Mouse (Mus musculus) heart, embryonic 12.5 days (tissue): ENCODE data around the gene Itm2b. TPM values are rescaled to one million over a fixed set of nuclear protein-coding genes. Genes with fewer than 3 reads are reported as not detected.
A peak's percentile ranks its signal among the peaks of the same experiment; 100 is the strongest.

ENCODE experiments used
- ATAC-seq: fragments of 200-750 bp; cut with Nextera tagmentation; 2 replicates; pipeline ENCODE4 v1.8.0; 2017; ENCODE audit warnings: moderate TSS enrichment, moderate library complexity; ENCODE audit not compliant: insufficient number of reproducible peaks, low FRiP score
- H3K27ac ChIP-seq: fragments of 300-500 bp; sonication (generic); 2 replicates; pipeline ENCODE4 v1.5.1; 2016; ENCODE audit warnings: mild to moderate bottlenecking, moderate library complexity; ENCODE audit not compliant: poor library complexity, severe bottlenecking
- H3K27me3 ChIP-seq: fragments of 300-500 bp; sonication (generic); replicated peaks from 2 replicates; pipeline ENCODE4 v1.6.1; 2016; ENCODE audit warnings: mild to moderate bottlenecking, moderate library complexity
- H3K36me3 ChIP-seq: fragments of 300-500 bp; sonication (generic); 2 replicates; pipeline ENCODE4 v1.6.1; 2016; ENCODE audit warnings: mild to moderate bottlenecking, moderate library complexity
- H3K4me1 ChIP-seq: fragments of 300-500 bp; sonication (generic); replicated peaks from 2 replicates; pipeline ENCODE4 v1.6.1; 2016; ENCODE audit warnings: mild to moderate bottlenecking
- H3K4me2 ChIP-seq: fragments of 300-500 bp; sonication (generic); 2 replicates; pipeline ENCODE4 v1.6.1; 2016; ENCODE audit warnings: mild to moderate bottlenecking, moderate library complexity
- H3K4me3 ChIP-seq: fragments of 300-500 bp; sonication (generic); 2 replicates; pipeline ENCODE4 v1.5.1; 2016; ENCODE audit warnings: mild to moderate bottlenecking
- H3K9ac ChIP-seq: fragments of 300-500 bp; sonication (generic); 2 replicates; pipeline ENCODE4 v1.6.1; 2016; ENCODE audit warnings: mild to moderate bottlenecking, moderate library complexity
- H3K9me3 ChIP-seq: fragments of 300-500 bp; sonication (generic); replicated peaks from 2 replicates; pipeline ENCODE4 v1.6.1; 2016; ENCODE audit warnings: mild to moderate bottlenecking, moderate library complexity
- WGBS: fragments of 180-500 bp; shearing (Covaris S2); methylation state at CpG from one replicate; pipeline ENCODE4 v1.1.7; 2016; 5-methylcytosine and 5-hydroxymethylcytosine counted together
- polyA plus RNA-seq: library from polyadenylated mRNA; unstranded; fragments of >200 nt; fragmentation: Nextera tagmentation; extraction: Ambion mirVana; gene quantifications from 2 replicates; pipeline ENCODE4 v1.2.1, GENCODE M21; 2016

Gene Itm2b
- polyA plus RNA-seq, 1 experiment from 2014 or later = 642 TPM

DNA sequence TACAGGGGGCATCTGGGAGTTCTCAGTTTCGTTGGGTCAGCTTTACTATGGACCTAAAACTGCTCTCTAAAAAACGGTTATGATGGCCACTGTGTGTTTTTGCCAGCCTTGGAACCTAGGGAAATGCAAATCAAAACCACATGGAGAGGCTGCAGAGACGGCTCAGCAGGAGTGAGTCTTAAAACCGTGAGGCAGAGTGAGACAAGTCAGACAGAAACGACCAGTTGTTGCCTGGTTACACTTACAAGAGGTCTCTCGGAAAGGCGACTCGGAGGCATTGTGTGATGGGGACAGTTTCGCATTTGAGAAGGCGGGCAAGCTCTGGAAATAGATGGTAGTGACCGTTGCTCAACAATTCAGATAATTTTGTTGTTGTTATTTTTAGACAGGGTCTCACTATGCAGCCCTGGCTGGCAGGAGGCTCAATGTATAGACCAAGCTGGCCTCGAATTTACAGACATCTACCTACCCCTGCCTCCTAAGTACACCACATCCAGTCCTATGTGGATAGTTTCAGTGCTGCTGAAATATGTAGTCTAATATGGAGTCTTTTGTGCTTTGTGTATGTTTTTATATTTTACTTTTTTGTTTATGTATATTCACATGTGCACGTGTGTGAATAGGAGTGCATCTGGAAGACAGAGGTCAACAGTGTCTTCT is 30.4 kb upstream of the Itm2b start:
- Histone ChIP-seq H3K36me3 (no peaks in the 10 kb centered on the region), H3K27ac (no peak overlapping the region; the same call in 1 of the 2 replicates), H3K4me3 (peak overlapping the region; percentile 10; the same call in 1 of the 2 replicates), H3K4me1 (peaks cover 6% of the 10 kb centered on the region; the same call in 1 of the 2 replicates), H3K27me3 (no peaks in the 10 kb centered on the region), H3K9ac (peak overlapping the region; percentile 16; the same call in 1 of the 2 replicates), H3K9me3 (no peaks in the 10 kb centered on the region), H3K4me2 (peak overlapping the region; percentile 57)
- WGBS = 25% methylated on average over 13 of the region's 13 CpGs
- no peak for ATAC-seq

DNA sequence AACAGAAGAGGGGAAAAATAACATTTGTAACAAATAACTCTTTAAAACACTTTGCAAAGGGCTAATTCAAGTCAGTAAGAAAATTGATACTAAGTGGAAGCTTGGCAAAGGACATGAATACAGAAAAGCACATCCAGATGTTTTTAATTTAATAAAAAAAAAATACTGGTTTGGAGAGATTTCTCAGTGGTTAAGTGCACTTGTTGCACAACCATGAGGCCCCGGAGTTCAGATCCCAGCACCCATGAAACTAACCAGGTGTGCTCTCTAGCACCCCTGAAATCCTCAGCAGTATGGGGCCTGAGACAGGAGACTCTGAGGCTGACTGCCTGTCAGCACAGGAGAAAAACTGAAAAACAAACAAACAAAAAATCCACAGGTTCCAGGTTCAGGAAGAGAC is 26.6 kb upstream of the Itm2b start:
- H3K9ac ChIP-seq = no peak overlapping the region
- no peak overlapping the region for H3K27ac ChIP-seq
- 74% methylated on average over 1 of the region's 1 CpGs for WGBS
- peaks cover 6% of the 10 kb centered on the region; the same call in 1 of the 2 replicates for H3K4me1 ChIP-seq
- ATAC-seq = no peak
- no peaks in the 10 kb centered on the region for H3K9me3 ChIP-seq
- no peaks in the 10 kb centered on the region for H3K36me3 ChIP-seq
- H3K27me3 ChIP-seq = no peaks in the 10 kb centered on the region
- no peak overlapping the region for H3K4me2 ChIP-seq
- no peak overlapping the region for H3K4me3 ChIP-seq

DNA sequence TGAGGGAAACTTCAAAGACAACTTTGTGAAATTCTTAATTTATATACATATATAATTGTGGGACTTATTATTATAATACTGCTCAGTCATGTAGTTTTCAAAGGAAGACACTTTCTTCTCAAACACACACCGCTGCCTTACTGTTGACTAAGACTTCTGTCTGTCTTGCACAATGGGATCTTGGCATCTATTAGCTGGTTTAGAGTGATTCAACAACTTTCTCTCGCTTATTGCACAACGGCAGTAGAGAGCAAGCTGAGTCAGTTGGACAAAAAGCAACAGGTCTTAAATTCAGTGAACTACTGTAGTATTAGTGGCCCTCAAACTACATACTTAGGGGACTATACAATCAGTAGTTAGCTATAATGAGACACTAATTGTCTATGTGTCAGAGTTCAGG is 25.0 kb upstream of the Itm2b start:
- H3K4me1 ChIP-seq = no peaks in the 10 kb centered on the region
- H3K27ac ChIP-seq = no peak overlapping the region
- no peak overlapping the region for H3K4me3 ChIP-seq
- no peak for ATAC-seq
- no peak overlapping the region for H3K9ac ChIP-seq
- H3K36me3 ChIP-seq = no peaks in the 10 kb centered on the region
- WGBS = 84% methylated on average over 3 of the region's 3 CpGs
- no peaks in the 10 kb centered on the region for H3K9me3 ChIP-seq
- H3K4me2 ChIP-seq = no peak overlapping the region
- no peaks in the 10 kb centered on the region for H3K27me3 ChIP-seq

DNA sequence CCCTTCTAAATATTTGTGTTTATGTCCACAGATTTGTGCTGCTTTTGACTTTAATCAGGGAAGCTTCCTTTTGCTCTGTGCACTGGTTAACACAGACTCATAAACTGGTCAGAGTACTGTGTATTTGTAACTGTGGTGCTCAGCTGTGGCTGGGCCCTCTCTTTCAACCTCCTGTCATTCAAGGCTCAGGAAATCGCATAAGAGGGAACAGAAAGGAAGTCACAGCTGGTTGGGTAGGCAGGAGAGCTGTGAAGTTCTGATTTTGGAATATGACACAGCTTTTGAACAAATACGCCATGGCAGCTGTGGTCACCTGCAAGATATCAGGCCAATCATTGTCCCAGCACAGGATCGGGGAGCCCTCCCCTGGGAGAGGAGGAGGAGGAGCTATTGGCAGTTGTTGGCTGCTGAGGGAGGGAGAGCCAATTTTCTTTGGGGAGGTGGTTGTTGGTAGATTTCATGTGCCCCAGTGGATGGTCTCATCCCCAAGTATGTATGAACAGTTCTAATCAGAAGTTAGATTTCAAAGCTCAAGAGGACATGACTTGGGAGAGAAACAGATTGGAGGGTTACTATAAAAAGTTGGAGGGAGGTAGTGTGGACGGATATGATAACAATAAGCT is 23.2 kb upstream of the Itm2b start:
- no peaks in the 10 kb centered on the region for H3K4me1 ChIP-seq
- no peak overlapping the region for H3K4me2 ChIP-seq
- H3K4me3 ChIP-seq = no peak overlapping the region
- no peaks in the 10 kb centered on the region for H3K27me3 ChIP-seq
- no peaks in the 10 kb centered on the region for H3K36me3 ChIP-seq
- no peak for ATAC-seq
- no peak overlapping the region for H3K9ac ChIP-seq
- H3K9me3 ChIP-seq = no peaks in the 10 kb centered on the region
- no peak overlapping the region for H3K27ac ChIP-seq
- WGBS = 66% methylated on average over 4 of the region's 4 CpGs

DNA sequence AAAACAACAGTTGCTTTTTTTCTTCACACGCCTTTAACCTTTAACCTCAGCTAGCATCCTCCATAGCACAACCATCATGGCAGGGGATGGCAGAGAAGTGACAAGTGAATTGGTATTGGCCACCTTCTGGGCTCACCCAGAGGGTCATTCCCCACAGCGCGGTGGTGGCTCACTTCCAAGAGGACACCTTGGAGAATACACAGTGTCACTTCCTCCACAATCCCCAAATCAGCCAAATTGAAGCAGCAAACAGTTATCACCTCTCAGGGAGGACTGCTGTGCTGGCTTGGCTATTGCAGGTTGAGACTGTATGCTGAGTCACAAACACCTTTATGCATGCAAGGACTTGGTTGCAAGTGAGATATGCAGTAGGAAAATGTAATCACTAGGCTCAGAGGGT is 18.9 kb upstream of the Itm2b start:
- ATAC-seq = no peak
- H3K36me3 ChIP-seq = no peaks in the 10 kb centered on the region
- no peak overlapping the region for H3K4me3 ChIP-seq
- no peak overlapping the region for H3K9ac ChIP-seq
- H3K9me3 ChIP-seq = no peaks in the 10 kb centered on the region
- H3K27me3 ChIP-seq = no peaks in the 10 kb centered on the region
- WGBS = 41% methylated on average over 3 of the region's 3 CpGs
- peaks cover 21% of the 10 kb centered on the region for H3K4me1 ChIP-seq
- H3K4me2 ChIP-seq = no peak overlapping the region
- no peak overlapping the region for H3K27ac ChIP-seq

DNA sequence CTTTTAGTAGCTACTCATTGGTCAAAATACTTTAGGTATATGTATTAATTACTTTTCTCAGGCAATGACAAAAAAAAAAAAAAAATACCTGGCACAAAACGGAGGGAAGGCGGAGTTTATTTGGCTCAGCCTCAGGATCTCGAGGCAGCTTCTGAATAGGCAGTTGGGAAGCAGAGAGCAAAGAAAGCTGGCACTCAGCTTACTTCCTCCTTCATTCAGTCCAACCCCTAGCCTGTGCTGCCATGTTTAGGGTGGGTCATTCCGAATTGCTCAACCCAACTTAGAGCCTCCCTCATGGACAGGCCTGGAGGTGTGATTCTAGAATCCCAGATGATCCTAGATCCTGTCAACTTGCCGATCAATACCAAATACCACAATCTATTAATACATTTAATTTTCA is 18.3 kb upstream of the Itm2b start:
- 74% methylated on average over 5 of the region's 5 CpGs for WGBS
- no peak overlapping the region for H3K4me2 ChIP-seq
- no peak overlapping the region for H3K9ac ChIP-seq
- H3K27ac ChIP-seq = no peak overlapping the region
- H3K4me1 ChIP-seq = peaks cover 27% of the 10 kb centered on the region
- H3K27me3 ChIP-seq = no peaks in the 10 kb centered on the region
- no peak for ATAC-seq
- no peaks in the 10 kb centered on the region for H3K36me3 ChIP-seq
- no peaks in the 10 kb centered on the region for H3K9me3 ChIP-seq
- no peak overlapping the region for H3K4me3 ChIP-seq

DNA sequence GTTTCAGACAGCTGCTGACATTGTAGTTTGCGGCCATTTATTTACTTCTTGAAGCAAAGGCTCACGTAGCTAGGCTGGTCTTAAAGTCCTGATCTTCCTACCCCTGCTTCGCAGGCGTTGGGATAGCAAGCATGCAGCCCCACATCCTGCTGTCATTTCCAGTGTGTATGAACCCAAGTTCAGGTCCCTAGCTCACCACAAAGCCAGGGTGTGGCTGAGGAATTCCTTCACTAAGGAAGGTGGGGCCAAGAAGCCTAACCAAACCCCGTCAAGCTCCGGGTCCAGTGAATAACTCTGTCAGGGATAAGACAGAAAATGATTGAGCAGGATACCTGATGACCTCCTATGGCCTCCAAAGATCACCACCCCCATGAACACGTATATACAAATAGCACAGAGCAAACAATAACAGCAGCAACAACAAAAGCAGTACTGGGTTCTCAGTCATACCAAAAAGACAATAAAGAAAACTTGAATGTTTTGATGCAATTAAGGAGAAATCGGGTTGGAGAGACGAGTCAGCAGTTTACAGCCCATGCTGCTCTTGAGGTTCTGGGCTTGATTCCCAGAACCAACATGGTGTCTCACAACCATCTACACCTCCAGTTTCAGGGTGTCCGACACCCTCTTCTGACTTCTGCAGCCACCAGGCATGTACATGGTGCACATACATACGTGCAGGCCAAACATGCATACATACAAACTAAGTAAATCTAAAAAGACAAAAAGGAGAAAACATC is 17.4 kb upstream of the Itm2b start:
- ATAC-seq = no peak
- Histone ChIP-seq H3K27me3 (no peaks in the 10 kb centered on the region), H3K27ac (no peak overlapping the region), H3K36me3 (no peaks in the 10 kb centered on the region), H3K9ac (no peak overlapping the region), H3K4me1 (peaks cover 33% of the 10 kb centered on the region), H3K4me3 (no peak overlapping the region), H3K4me2 (no peak overlapping the region), H3K9me3 (no peaks in the 10 kb centered on the region)
- WGBS = 74% methylated on average over 11 of the region's 11 CpGs

DNA sequence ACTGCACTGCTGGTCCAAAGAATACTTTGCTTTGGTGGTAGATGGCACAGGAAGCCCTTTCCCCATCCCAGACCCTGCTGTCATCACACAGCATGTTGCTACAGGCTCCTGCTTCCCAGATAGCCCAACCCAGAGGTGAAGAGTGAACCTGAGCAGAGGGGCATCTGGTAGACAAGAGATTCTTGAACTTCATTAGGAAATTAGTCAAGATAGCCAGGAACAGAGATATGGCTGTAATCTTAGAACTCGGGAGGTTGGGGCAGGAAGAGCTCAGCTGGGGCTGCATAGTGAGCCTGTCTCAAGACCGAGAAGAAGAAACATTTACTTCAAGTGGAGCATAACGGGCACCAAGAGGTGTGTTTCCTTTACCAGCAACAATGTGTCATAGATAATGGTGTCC is 16.3 kb upstream of the Itm2b start:
- Histone ChIP-seq H3K36me3 (no peaks in the 10 kb centered on the region), H3K4me3 (no peak overlapping the region), H3K27ac (no peak overlapping the region), H3K9ac (no peak overlapping the region), H3K27me3 (no peaks in the 10 kb centered on the region), H3K9me3 (no peaks in the 10 kb centered on the region), H3K4me2 (no peak overlapping the region), H3K4me1 (peaks cover 33% of the 10 kb centered on the region)
- 8% methylated on average over 3 of the region's 3 CpGs for WGBS
- peak; percentile 72 for ATAC-seq

DNA sequence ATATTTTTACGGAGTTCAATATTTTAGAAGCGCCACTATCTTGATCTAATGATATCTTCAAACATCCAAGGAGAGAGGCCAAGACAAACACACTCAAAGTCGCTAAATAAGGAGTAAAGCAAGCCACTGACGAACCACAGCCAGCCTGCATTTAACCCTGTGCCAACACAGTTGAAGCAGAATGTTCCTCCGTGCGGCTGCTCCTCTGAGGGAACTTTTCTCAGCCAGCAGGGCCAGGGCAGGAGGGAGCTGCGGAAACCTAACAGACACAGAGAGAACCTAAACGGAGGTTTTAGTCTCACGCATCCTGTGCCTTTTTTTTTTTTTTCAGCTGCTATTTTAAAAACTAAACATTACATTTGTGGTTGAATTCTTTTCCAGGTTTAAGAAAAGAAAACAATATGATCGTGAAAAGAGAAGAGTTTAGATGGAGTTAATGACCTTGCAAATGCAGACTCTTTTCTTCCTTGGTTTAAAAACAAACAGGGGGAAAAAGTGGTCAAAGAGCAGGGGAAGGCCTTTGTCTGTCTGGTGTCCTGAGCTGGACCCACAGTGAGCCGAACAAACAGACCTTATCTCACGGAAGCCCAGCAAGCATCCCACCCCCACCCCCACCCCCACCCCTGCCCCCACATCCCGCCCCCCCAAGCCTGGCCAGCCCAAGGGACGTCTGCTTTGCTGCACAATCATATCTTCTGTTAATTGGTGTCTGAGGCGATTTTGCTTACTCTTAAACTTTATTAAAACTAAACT is 15.0 kb upstream of the Itm2b start:
- H3K4me2 ChIP-seq = peak overlapping the region; percentile 42
- H3K9me3 ChIP-seq = no peaks in the 10 kb centered on the region
- no peak overlapping the region for H3K9ac ChIP-seq
- no peak overlapping the region for H3K4me3 ChIP-seq
- H3K36me3 ChIP-seq = no peaks in the 10 kb centered on the region
- peak; percentile 64 for ATAC-seq
- 0 out of 2 replicates have a peak overlapping the region, but pooled peaks have one; percentile 52 for H3K27ac ChIP-seq
- H3K4me1 ChIP-seq = peaks cover 33% of the 10 kb centered on the region
- H3K27me3 ChIP-seq = no peaks in the 10 kb centered on the region
- WGBS = 16% methylated on average over 15 of the region's 15 CpGs

DNA sequence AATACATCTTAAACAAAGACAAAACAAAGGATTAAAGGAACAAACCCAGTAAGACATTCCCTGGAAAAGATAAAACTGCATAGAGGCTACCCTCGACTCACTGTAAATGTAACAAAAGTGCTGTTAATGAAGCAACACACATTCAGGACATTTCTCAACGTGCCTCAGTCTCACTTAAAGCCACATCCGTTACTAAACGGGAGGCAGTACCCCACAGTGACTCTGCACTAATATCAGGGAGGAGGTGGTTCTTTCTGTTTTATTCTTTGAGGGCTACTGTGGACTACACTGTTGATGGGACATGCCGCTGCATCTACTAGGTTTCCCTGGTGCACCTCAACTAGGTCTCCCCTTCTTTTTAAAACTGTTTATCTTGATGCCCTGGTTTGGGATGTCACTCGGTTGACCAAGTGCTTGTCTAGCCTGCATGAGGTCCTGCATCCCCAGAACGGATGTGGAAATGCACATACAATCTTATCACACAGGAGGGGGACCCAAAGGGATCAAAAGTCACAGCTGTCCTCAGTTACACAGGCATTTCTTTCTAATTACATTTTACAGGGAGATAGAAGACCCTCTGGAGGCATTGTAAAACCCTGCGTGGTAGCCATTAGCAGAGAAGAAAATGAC is 13.4 kb upstream of the Itm2b start:
- Histone ChIP-seq H3K4me1 (peaks cover 39% of the 10 kb centered on the region), H3K9ac (no peak overlapping the region), H3K27me3 (no peaks in the 10 kb centered on the region), H3K4me2 (no peak overlapping the region), H3K4me3 (no peak overlapping the region), H3K9me3 (no peaks in the 10 kb centered on the region), H3K27ac (no peak overlapping the region), H3K36me3 (no peaks in the 10 kb centered on the region)
- no peak for ATAC-seq
- 53% methylated on average over 8 of the region's 8 CpGs for WGBS
